Mouse (Mus musculus): ENCODE measurements at regions not wholly inside any gene's neighbourhood (a gene's known extent, or its start where the extent isn't known, plus 50 kb on each side); places are given as distances from the start of the nearest gene placed in this dataset.

DNA sequence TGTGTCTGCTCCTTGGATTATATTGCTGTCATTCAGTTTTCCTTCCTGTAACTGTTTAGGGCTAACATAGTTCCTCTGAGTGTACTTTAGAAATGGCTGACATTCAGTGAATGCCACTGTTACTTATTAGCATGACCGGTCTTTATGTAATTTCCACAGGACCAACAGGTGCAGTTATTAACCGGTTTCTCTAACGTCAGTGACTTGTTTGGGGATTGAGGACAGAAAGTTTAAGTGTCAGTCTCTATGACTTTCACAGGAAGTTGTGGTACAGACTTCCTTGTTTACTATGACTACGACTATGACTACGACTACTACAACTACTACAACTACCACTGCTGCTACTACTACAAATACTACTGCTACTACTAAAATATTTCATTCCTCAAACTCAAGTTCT is 170.4 kb upstream of the Ptger4 start:
- Histone ChIP-seq H3K27ac (no peak overlapping the region), H3K9ac (no peak overlapping the region), H3K4me2 (no peak overlapping the region), H3K27me3 (no peaks in the 10 kb centered on the region), H3K4me3 (no peak overlapping the region), H3K36me3 (no peaks in the 10 kb centered on the region), H3K9me3 (no peaks in the 10 kb centered on the region), H3K4me1 (no peaks in the 10 kb centered on the region)
- no peak for ATAC-seq (ENCODE audit: insufficient number of reproducible peaks, low FRiP score, low TSS enrichment, low read depth)
- WGBS = 82% methylated on average over 5 of the region's 5 CpGs

DNA sequence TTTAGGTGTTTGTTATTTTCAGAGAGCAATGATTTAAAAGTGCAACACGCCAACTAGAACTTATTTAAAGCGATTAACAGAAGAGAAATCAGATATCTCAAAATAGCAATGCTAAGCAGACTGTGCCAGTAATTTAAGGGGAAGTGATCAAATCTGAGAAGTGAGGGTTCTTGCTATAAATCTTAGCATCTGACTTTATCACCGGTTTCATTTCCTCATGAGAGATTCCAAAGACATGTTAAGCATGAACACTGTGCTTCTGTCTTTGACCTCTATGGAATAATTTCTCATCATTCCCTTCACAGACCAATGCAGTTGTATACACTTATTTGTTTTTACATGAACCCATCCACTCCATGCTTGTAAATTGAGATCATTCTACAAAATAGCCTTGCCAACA is 172.0 kb upstream of the Ptger4 start:
- H3K4me1 ChIP-seq = no peaks in the 10 kb centered on the region
- no peaks in the 10 kb centered on the region for H3K27me3 ChIP-seq
- no peak overlapping the region for H3K4me3 ChIP-seq
- no peaks in the 10 kb centered on the region for H3K36me3 ChIP-seq
- H3K9ac ChIP-seq = no peak overlapping the region
- 71% methylated on average over 3 of the region's 3 CpGs for WGBS
- no peaks in the 10 kb centered on the region for H3K9me3 ChIP-seq
- no peak for ATAC-seq (ENCODE audit: insufficient number of reproducible peaks, low FRiP score, low TSS enrichment, low read depth)
- no peak overlapping the region for H3K27ac ChIP-seq
- H3K4me2 ChIP-seq = no peak overlapping the region

DNA sequence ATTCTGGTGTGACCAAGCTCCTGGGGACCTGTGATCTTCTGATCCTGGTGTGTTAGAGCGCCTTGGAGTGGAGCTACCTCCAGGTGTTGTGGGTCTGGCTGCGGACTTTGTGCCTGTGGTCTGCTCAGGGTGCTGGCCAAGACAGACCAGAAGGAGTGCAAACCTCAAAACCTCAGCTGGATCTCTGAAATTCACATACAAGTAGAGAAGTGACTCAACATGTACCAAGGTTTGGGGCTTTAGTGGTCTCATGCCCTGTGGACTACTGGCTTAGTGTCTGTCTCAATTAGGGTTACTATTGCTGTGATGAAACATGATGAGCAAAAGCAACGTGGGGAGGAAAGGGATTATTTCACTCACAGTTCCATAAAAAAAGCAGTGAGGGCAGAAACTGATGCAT is 182.7 kb upstream of the Ptger4 start:
- H3K4me2 ChIP-seq = no peak overlapping the region
- no peak for ATAC-seq (ENCODE audit: insufficient number of reproducible peaks, low FRiP score, low TSS enrichment, low read depth)

DNA sequence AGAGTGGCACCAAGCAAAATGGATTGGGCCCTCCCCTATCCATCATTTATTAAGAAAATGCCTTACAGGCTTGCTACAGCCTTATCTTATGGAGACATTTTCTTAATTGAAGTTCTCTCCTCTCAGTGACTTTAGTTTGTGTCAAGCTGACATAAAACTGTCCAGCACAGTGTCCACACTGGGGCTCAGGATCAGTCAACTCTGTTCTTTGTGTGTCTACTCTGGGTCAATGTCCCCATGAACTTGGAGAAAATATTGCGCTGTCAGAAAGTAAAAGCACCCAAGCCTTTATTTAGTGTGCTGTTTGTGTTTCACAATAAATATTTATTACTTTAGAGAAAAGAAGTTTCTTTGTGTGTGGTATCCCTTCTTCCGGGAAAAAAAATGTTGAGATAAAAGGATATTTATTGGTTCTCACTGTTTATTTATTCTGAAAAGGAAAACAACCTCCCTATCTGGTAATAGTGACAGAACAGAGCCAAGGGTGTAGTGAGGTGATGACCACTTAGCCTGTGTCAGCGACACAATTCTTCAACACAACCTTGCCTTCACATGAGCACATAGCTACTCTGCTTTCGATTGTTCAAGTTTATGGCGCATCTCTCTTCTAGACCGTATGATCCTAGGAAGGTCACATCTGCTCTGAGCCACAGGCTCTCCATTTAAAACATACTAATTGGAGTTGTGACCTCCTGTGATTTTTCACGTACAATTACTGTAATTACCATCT is 183.5 kb upstream of the Ptger4 start:
- Histone ChIP-seq H3K9ac (no peak overlapping the region), H3K9me3 (no peaks in the 10 kb centered on the region), H3K4me1 (no peaks in the 10 kb centered on the region), H3K27me3 (no peaks in the 10 kb centered on the region), H3K4me2 (no peak overlapping the region), H3K4me3 (no peak overlapping the region), H3K36me3 (no peaks in the 10 kb centered on the region), H3K27ac (no peak overlapping the region)
- no peak for ATAC-seq (ENCODE audit: insufficient number of reproducible peaks, low FRiP score, low TSS enrichment, low read depth)
- WGBS = 80% methylated on average over 7 of the region's 7 CpGs

More for the DNA sequence above, 182.7 kb upstream of the Ptger4 start:
- H3K9ac ChIP-seq = no peak overlapping the region
- H3K9me3 ChIP-seq = no peaks in the 10 kb centered on the region
- H3K4me1 ChIP-seq = no peaks in the 10 kb centered on the region
- H3K4me3 ChIP-seq = no peak overlapping the region
- H3K36me3 ChIP-seq = no peaks in the 10 kb centered on the region
- WGBS = 82% methylated on average over 3 of the region's 3 CpGs
- H3K27me3 ChIP-seq = no peaks in the 10 kb centered on the region
- no peak overlapping the region for H3K27ac ChIP-seq

DNA sequence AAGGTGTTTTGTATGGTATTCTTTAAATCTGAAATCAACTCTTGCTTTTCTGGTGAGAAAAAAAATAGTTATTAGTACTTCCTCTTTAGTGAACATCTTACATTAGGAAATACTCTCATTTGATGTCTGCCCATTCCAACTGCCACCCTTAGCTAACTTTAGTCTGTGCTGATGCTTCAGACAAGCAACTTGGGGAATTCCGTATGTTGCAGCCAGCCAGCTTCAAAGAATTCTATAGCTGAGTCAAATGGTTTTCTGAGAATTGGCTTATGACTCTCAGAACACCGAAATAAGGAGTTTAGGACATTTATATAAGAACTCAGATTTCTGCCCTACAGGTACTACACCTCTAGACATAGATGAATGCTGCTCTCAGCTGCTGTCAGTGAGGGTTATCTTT is 188.0 kb upstream of the Ptger4 start:
- H3K36me3 ChIP-seq = no peaks in the 10 kb centered on the region
- no peaks in the 10 kb centered on the region for H3K27me3 ChIP-seq
- WGBS = 79% methylated on average over 2 of the region's 2 CpGs
- no peak for ATAC-seq (ENCODE audit: insufficient number of reproducible peaks, low FRiP score, low TSS enrichment, low read depth)
- H3K9ac ChIP-seq = no peak overlapping the region
- no peak overlapping the region for H3K4me2 ChIP-seq
- H3K4me1 ChIP-seq = no peaks in the 10 kb centered on the region
- no peak overlapping the region for H3K27ac ChIP-seq
- H3K9me3 ChIP-seq = no peaks in the 10 kb centered on the region
- no peak overlapping the region for H3K4me3 ChIP-seq

DNA sequence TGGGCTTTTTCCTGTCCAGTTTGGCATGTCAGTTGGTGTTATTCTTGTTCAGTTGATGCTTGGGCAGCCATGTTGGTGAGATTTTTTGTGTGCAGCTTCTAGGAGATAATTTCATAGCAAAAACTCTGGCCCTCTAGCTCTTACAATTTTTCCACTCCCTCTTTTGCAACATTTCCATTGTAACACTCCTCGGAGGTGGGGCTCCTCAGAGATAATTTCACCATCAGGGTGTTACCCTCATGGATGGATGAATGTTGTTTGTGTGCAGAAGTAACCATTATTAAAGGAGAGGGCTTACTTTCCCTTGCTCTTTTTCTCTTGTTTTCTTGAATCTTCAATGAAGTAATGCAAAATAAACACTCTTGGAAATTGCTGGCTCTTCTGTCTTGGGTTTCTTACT is 193.0 kb upstream of the Ptger4 start:
- no peak overlapping the region for H3K4me2 ChIP-seq
- ATAC-seq (ENCODE audit: insufficient number of reproducible peaks, low FRiP score, low TSS enrichment, low read depth) = no peak
- H3K27ac ChIP-seq = no peak overlapping the region
- no peaks in the 10 kb centered on the region for H3K9me3 ChIP-seq
- no peak overlapping the region for H3K4me3 ChIP-seq
- no peaks in the 10 kb centered on the region for H3K27me3 ChIP-seq
- no peaks in the 10 kb centered on the region for H3K4me1 ChIP-seq
- WGBS = 67% methylated on average over 1 of the region's 1 CpGs
- no peak overlapping the region for H3K9ac ChIP-seq
- no peaks in the 10 kb centered on the region for H3K36me3 ChIP-seq

DNA sequence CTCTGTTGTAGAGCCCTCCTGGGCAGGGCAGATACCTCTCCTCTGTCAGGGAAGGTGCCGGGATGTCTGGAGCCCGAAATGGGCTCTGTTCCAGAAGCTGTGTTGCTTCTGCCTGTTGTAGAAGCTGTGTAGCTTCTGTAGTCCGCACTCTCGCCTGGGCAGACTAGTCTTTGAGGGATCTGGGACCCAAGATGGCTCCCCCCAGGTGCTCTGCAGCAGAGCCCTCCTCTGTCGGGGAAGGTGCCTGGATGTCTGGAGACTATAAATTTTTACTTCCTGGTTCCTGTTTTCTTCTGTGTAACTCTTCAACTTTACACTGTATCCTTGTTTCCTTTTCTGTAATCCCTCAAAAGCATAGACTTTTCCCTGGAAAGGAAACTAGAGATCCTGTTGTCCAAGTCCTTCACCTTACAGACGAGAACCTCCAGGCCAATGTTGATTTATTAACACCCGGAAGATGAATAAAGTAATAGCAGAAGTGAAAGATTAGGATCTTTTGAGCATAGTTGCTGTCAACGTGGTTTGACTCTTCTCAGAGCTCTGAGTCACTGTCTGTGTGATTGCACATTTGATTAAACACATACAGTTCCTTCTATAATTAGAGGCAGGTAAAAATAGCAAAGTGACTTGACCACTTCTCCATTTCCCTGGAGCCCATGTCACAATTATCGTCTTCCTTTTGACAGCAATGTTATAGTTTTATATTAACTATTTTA is 202.2 kb upstream of the Ptger4 start:
- Histone ChIP-seq H3K4me1 (no peaks in the 10 kb centered on the region), H3K36me3 (no peaks in the 10 kb centered on the region), H3K9ac (no peak overlapping the region), H3K4me3 (no peak overlapping the region), H3K27me3 (no peaks in the 10 kb centered on the region), H3K4me2 (no peak overlapping the region), H3K27ac (no peak overlapping the region), H3K9me3 (no peaks in the 10 kb centered on the region)
- 57% methylated on average over 9 of the region's 9 CpGs for WGBS
- no peak for ATAC-seq (ENCODE audit: insufficient number of reproducible peaks, low FRiP score, low TSS enrichment, low read depth)

DNA sequence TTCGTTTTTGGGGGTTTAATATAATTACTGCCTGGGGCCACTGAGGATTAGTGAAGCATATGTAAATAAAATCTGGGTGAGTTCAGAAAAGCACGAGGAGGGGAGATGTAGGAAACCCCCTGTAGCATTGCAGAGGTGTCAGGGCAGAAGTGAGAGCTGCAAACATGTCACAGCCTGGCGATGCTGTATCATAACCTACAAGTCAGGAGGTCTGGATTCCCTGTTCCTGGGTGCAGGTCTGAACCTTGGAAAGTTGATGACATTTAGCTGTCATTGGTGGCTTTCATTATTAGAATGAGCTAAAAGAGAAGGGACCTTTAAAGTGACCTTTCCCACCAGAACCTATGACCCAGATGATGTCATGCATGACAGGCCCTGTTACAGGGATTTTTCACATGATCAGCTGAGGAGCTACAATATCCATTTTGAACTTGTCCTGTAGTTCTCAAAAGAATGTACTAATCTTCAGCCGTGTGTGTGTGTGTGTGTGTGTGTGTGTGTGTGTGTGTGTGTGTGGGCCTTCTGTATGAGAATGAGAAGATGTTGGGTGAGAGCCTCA is 202.8 kb upstream of the Ptger4 start:
- no peak overlapping the region for H3K4me2 ChIP-seq
- no peaks in the 10 kb centered on the region for H3K27me3 ChIP-seq
- 35% methylated on average over 4 of the region's 4 CpGs for WGBS
- H3K36me3 ChIP-seq = no peaks in the 10 kb centered on the region
- H3K9ac ChIP-seq = no peak overlapping the region
- ATAC-seq (ENCODE audit: insufficient number of reproducible peaks, low FRiP score, low TSS enrichment, low read depth) = no peak
- no peaks in the 10 kb centered on the region for H3K4me1 ChIP-seq
- no peaks in the 10 kb centered on the region for H3K9me3 ChIP-seq
- H3K4me3 ChIP-seq = no peak overlapping the region
- no peak overlapping the region for H3K27ac ChIP-seq

DNA sequence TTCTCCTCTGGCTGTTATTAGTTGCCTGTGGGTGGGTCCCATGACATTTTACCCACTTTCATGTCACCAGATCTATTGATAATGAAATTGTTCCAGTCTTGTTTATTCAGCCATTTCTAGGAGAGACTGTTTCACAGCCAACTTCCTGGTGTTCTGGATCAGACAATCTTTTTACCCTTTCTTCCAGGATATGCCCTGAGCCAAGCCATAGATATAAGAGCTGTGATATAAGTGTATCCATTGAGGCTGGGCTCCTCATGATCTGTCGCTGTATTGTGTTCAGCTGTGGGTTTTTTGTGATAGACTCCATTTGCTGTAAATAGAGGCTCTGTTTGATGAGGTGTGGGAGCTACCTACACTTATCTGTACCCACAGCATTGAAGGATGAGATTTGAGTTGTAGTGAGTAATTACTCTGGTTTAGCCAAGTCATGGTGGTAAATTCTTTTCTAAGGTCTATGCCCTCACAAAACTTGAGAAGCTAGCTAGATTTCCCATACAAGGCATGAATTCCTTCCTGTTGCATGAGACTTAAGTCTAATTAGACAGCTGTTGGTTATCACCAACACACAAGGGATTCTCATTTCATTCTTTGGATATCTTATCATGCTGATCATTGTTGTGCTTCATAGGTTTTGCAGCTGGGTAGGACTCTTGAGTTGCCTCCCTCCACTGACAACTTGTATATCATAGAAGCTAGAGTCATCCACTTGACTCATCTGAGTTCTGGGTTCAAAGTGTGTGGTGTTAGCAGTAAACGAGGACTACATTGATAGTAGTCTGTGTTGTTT is 203.9 kb upstream of the Ptger4 start:
- Histone ChIP-seq H3K27me3 (no peaks in the 10 kb centered on the region), H3K4me1 (no peaks in the 10 kb centered on the region), H3K9me3 (no peaks in the 10 kb centered on the region), H3K9ac (no peak overlapping the region), H3K27ac (no peak overlapping the region), H3K4me2 (no peak overlapping the region), H3K4me3 (no peak overlapping the region), H3K36me3 (no peaks in the 10 kb centered on the region)
- 88% methylated on average over 2 of the region's 2 CpGs for WGBS
- ATAC-seq (ENCODE audit: insufficient number of reproducible peaks, low FRiP score, low TSS enrichment, low read depth) = no peak

DNA sequence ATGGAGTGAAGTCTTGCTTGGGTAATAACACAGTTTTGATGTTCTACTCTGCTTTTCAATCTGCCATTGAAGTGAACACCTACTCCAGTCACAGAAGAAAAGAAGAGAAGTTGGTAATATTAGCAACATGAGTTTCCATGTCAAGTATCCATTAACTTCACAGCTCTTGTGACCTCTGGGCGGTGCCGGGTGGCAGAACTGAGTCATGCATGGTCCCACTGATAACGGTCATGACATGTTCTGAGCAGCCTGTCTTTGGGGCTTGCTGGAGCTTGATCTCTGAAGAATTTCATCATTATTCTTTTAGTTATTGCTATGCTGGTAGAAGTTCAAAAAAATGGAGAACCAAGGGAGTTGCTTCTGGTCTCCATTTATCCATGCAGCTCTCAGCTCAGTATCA is 215.1 kb upstream of the Ptger4 start:
- H3K4me2 ChIP-seq = no peak overlapping the region
- ATAC-seq (ENCODE audit: insufficient number of reproducible peaks, low FRiP score, low TSS enrichment, low read depth) = no peak
- H3K27me3 ChIP-seq = no peaks in the 10 kb centered on the region
- no peaks in the 10 kb centered on the region for H3K4me1 ChIP-seq
- H3K36me3 ChIP-seq = no peaks in the 10 kb centered on the region
- no peak overlapping the region for H3K27ac ChIP-seq
- WGBS = 94% methylated on average over 3 of the region's 3 CpGs
- H3K9me3 ChIP-seq = no peaks in the 10 kb centered on the region
- H3K9ac ChIP-seq = no peak overlapping the region
- no peak overlapping the region for H3K4me3 ChIP-seq

DNA sequence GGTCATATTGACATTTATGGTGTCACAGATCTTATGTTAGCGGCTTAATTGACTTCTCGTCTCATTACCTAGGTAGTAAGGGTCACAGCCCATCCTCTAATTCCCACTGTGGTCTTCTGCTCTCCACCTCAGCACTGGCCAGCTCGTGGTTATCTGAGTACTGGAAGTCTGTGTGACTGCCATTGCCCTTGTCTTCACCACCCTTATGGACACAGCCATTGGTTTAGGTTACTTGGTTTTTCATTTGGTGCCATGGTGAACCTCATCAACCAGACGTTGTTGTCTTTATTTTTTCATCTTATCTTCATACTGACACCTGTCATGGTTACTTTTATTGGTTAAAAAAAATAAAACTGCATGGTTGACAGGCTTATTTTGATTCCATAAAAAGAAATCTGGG is 215.6 kb upstream of the Ptger4 start:
- no peak overlapping the region for H3K9ac ChIP-seq
- H3K36me3 ChIP-seq = no peaks in the 10 kb centered on the region
- ATAC-seq (ENCODE audit: insufficient number of reproducible peaks, low FRiP score, low TSS enrichment, low read depth) = no peak
- WGBS = 77% methylated on average over 4 of the region's 4 CpGs
- H3K27ac ChIP-seq = no peak overlapping the region
- no peaks in the 10 kb centered on the region for H3K27me3 ChIP-seq
- H3K4me2 ChIP-seq = no peak overlapping the region
- H3K4me3 ChIP-seq = no peak overlapping the region
- H3K4me1 ChIP-seq = no peaks in the 10 kb centered on the region
- no peaks in the 10 kb centered on the region for H3K9me3 ChIP-seq

DNA sequence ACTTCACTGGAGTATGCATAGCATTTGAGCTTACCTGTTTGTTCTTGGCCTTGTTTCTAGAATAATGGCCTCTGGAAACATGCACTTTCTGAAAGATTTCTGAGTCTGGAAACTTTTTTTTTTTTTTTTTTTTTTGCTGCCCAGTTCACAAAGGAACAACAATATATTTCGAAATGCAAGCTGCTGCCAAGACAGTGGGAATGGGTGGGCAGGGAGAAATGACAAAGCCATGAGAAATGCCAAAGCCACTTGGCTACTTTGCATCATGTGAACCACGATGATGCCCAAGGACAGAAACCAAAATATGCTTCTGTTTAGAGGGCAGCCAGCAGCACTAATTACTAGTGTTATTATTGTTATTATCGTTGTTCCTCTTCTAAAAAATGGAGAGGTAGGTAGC is 218.7 kb upstream of the Ptger4 start:
- Histone ChIP-seq H3K4me1 (no peaks in the 10 kb centered on the region), H3K27ac (no peak overlapping the region), H3K27me3 (no peaks in the 10 kb centered on the region), H3K36me3 (no peaks in the 10 kb centered on the region), H3K4me3 (no peak overlapping the region), H3K9ac (no peak overlapping the region), H3K9me3 (no peaks in the 10 kb centered on the region), H3K4me2 (no peak overlapping the region)
- WGBS = 81% methylated on average over 3 of the region's 3 CpGs
- no peak for ATAC-seq (ENCODE audit: insufficient number of reproducible peaks, low FRiP score, low TSS enrichment, low read depth)
